Mouse (Mus musculus) small intestine, adult 2 months (tissue): Measurements from ENCODE around the gene Poc5. TPM values are rescaled to one million over a fixed set of nuclear protein-coding genes. Genes with fewer than 3 reads are reported as not detected.
A peak's percentile ranks its signal among the peaks of the same experiment; 100 is the strongest.

Experiments used
- H3K27ac ChIP-seq: fragments of 200-500 bp; 2 replicates; pipeline ENCODE4 v1.5.1; 2012; ENCODE audit warnings: low read depth, low read length, control low read depth, inconsistent platforms; ENCODE audit not compliant: insufficient read depth
- H3K27me3 ChIP-seq: fragments of 200-500 bp; 2 replicates; pipeline ENCODE4 v1.6.1; 2012; ENCODE audit warnings: mild to moderate bottlenecking, moderate library complexity, low read length, inconsistent platforms; ENCODE audit not compliant: control insufficient read depth, insufficient read depth
- H3K36me3 ChIP-seq: fragments of 200-500 bp; 2 replicates; pipeline ENCODE4 v1.6.1; 2012; ENCODE audit warnings: mild to moderate bottlenecking, low read length, control low read depth, inconsistent platforms; ENCODE audit not compliant: control insufficient read depth, insufficient read depth
- H3K4me1 ChIP-seq: fragments of 200-500 bp; 2 replicates; pipeline ENCODE4 v1.6.1; 2012; ENCODE audit warnings: low read length, inconsistent platforms, mixed read lengths; ENCODE audit not compliant: control insufficient read depth, insufficient read depth, insufficient read length
- H3K4me3 ChIP-seq: fragments of 200-500 bp; 2 replicates; pipeline ENCODE4 v1.5.1; 2012; ENCODE audit warnings: low read depth, mild to moderate bottlenecking, control low read depth, inconsistent platforms, low read length, moderate library complexity
- CTCF ChIP-seq: fragments of 200-500 bp; IDR thresholded peaks from 2 replicates; pipeline ENCODE4 v1.5.1; 2012; ENCODE audit warnings: low read depth, mild to moderate bottlenecking, control low read depth, inconsistent platforms, low read length, moderate library complexity, mixed read lengths; ENCODE audit not compliant: insufficient replicate concordance, insufficient read length; ENCODE audit errors: extremely low read depth
- POLR2A ChIP-seq: fragments of 200-500 bp; IDR thresholded peaks from 2 replicates; pipeline ENCODE4 v1.6.1; 2012; ENCODE audit warnings: low read depth, mild to moderate bottlenecking, control low read depth, inconsistent platforms, low read length, moderate library complexity
- WGBS: fragments of 180-500 bp; shearing (Covaris S2); methylation state at CpG from one replicate; pipeline ENCODE4 v1.1.7; 2018; 5-methylcytosine and 5-hydroxymethylcytosine counted together
- polyA plus RNA-seq: library from polyadenylated mRNA; depleted of rRNA; stranded (reverse); fragments of >200 nt; gene quantifications from 2 replicates; pipeline ENCODE4 v1.2.3, GENCODE M21; 2012

Gene Poc5
- polyA plus RNA-seq, 1 experiment, result 1.7 TPM

DNA sequence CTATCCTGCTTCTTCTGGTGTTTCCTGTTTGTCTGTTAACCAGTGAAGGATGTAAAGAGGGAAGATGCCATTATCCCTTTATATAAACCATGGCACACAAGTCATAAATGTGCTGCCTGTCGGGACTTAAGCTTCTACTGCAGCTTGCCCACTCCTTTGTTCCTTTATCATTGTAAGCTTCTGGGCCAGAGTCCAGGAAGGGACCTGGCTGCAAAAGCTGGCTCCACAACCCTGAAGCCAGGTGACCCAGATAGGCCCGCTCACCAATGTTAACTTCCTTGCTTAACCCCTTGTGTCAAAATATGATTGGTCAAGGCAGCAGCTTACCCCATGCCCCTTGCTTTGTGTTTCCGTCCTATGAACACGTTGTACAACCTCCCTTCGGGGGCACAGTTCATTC is 40.4 kb downstream of the Poc5 start:
- no peaks in the 10 kb centered on the region for H3K27me3 ChIP-seq
- TF ChIP-seq CTCF (no peak), POLR2A (no peak)
- H3K4me3 ChIP-seq, result no peak overlapping the region
- peaks cover 9% of the 10 kb centered on the region; the same call in 1 of the 2 replicates for H3K4me1 ChIP-seq
- no peaks in the 10 kb centered on the region for H3K36me3 ChIP-seq
- H3K27ac ChIP-seq, result no peak overlapping the region
- WGBS, result 31% methylated on average over 5 of the region's 5 CpGs

GRCm38 (mm10) chr13:96431595-96432156 is 43.6 kb downstream of the Poc5 start:
- Histone ChIP-seq H3K36me3 (no peaks in the 10 kb centered on the region), H3K27ac (no peak overlapping the region), H3K27me3 (no peaks in the 10 kb centered on the region), H3K4me1 (peaks cover 15% of the 10 kb centered on the region), H3K4me3 (no peak overlapping the region)
- peak; percentile 92 for TF ChIP-seq CTCF
- no peak for TF ChIP-seq POLR2A
- 29% methylated on average over 12 of the region's 12 CpGs for WGBS

GRCm38 (mm10) chr13:96432376-96432811 is 44.3 kb downstream of the Poc5 start:
- Histone ChIP-seq H3K4me1 (peaks cover 15% of the 10 kb centered on the region), H3K4me3 (no peak overlapping the region), H3K27ac (peak overlapping the region; percentile 48; the same call in 1 of the 2 replicates), H3K27me3 (no peaks in the 10 kb centered on the region), H3K36me3 (no peaks in the 10 kb centered on the region)
- TF ChIP-seq CTCF, result no peak
- WGBS, result 26% methylated on average over 3 of the region's 3 CpGs

- Histone ChIP-seq H3K27me3 (no peaks in the 10 kb centered on the region), H3K36me3 (no peaks in the 10 kb centered on the region), H3K4me1 (peaks cover 15% of the 10 kb centered on the region), H3K27ac (peak overlapping the region; percentile 48; the same call in 1 of the 2 replicates), H3K4me3 (no peak overlapping the region)
- no peak for TF ChIP-seq CTCF
- no peak for TF ChIP-seq POLR2A
- WGBS, result 70% methylated on average over 6 of the region's 6 CpGs
Observed at GRCm38 (mm10) chr13:96433041-96433440, 44.9 kb downstream of the Poc5 start.

- peak overlapping the region; percentile 7; the same call in 1 of the 2 replicates for H3K4me3 ChIP-seq
- H3K27me3 ChIP-seq, result no peaks in the 10 kb centered on the region
- H3K4me1 ChIP-seq, result peaks cover 15% of the 10 kb centered on the region
- 22% methylated on average over 11 of the region's 11 CpGs for WGBS
- H3K36me3 ChIP-seq, result no peaks in the 10 kb centered on the region
- H3K27ac ChIP-seq, result peak overlapping the region; percentile 48; the same call in 1 of the 2 replicates
- TF ChIP-seq POLR2A (no peak), CTCF (no peak)
Observed at GRCm38 (mm10) chr13:96433648-96434190, 45.6 kb downstream of the Poc5 start.

- WGBS, result 20% methylated on average over 5 of the region's 5 CpGs
- no peaks in the 10 kb centered on the region for H3K27me3 ChIP-seq
- no peak overlapping the region for H3K27ac ChIP-seq
- H3K36me3 ChIP-seq, result no peaks in the 10 kb centered on the region
- H3K4me1 ChIP-seq, result peaks cover 15% of the 10 kb centered on the region
- TF ChIP-seq POLR2A (no peak), CTCF (no peak)
- no peak overlapping the region for H3K4me3 ChIP-seq
Observed at GRCm38 (mm10) chr13:96434899-96435331, 46.8 kb downstream of the Poc5 start.

- Histone ChIP-seq H3K4me3 (no peak overlapping the region), H3K27me3 (no peaks in the 10 kb centered on the region), H3K36me3 (no peaks in the 10 kb centered on the region), H3K4me1 (peaks cover 15% of the 10 kb centered on the region), H3K27ac (no peak overlapping the region)
- TF ChIP-seq CTCF (no peak), POLR2A (no peak)
- 45% methylated on average over 13 of the region's 13 CpGs for WGBS
Observed at GRCm38 (mm10) chr13:96435793-96436192, 47.7 kb downstream of the Poc5 start.
